Mouse (Mus musculus): ENCODE measurements at regions not wholly inside any gene's neighbourhood (a gene's known extent, or its start where the extent isn't known, plus 50 kb on each side); places are given as distances from the start of the nearest gene placed in this dataset.

DNA sequence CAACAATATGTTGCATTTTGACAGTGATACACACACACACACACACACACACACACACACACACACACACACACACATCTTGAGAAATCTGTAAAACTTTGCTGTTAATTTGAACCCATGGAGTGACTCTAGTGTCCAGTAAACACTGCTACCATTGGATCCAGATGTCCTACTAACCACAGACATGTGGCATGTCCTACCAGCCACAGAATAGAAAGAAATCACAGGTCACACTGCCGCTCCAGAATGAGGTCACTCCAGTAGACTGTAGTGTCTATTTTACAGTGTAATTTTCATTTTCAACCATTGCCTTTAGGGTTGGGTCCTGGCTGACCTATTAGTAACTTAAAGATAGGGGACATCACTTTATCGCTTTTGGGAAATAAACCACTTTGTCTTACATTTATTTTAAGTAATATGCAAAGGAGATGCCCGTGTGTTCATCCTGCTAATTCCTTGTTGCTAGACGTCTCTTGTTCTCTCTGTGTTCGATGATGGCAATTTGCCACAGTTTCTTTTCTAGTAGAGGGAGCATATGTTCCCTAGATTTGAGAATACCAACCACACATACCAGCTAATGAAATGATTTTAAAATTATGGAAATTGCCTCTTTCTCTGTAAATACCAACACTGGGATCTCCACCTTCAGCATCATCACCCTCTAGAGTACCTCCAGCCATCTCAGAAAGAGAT lies 59.2 kb upstream of the Cdh6 start:
- no peak for TF ChIP-seq POLR2A (IDR thresholded peaks at IDR 0.05; ENCODE audit: insufficient read length, low read depth)
- TF ChIP-seq TCF12 (IDR thresholded peaks at IDR 0.05; ENCODE audit: insufficient read depth, poor library complexity, severe bottlenecking) = no peak
- TF ChIP-seq MAX (IDR thresholded peaks at IDR 0.05; ENCODE audit: low read depth) = no peak
